Mouse (Mus musculus) kidney, postnatal 0 days (tissue): ENCODE results near the gene F930015N05Rik. TPM values are rescaled to one million over a fixed set of nuclear protein-coding genes. Genes with fewer than 3 reads are reported as not detected.

Experiments used
- ATAC-seq: fragments of 200-750 bp; cut with Nextera tagmentation; replicated peaks from 2 replicates; pipeline ENCODE4 v1.8.0; 2017; ENCODE audit warnings: low read depth, moderate number of reproducible peaks, moderate TSS enrichment, moderate library complexity; ENCODE audit not compliant: low FRiP score
- DNase-seq: peaks from one replicate; pipeline ENCODE4 v3.0.0-alpha.2; 2016; ENCODE audit warnings: low spot score
- H3K27ac ChIP-seq: fragments of 300-500 bp; sonication (generic); 2 replicates; pipeline ENCODE4 v1.5.1; 2014; ENCODE audit warnings: mild to moderate bottlenecking
- H3K27me3 ChIP-seq: fragments of 300-500 bp; sonication (generic); 2 replicates; pipeline ENCODE4 v1.6.1; 2014; ENCODE audit warnings: low read length, mixed read lengths; ENCODE audit not compliant: insufficient read depth
- H3K36me3 ChIP-seq: fragments of 300-500 bp; sonication (generic); 2 replicates; pipeline ENCODE4 v1.6.1; 2014; ENCODE audit warnings: low read length, mixed read lengths; ENCODE audit not compliant: insufficient read depth
- H3K4me1 ChIP-seq: fragments of 300-500 bp; sonication (generic); replicated peaks from 2 replicates; pipeline ENCODE4 v1.6.1; 2014; ENCODE audit warnings: antibody characterized with exemption, low read length, mixed read lengths; ENCODE audit not compliant: insufficient read depth
- H3K4me2 ChIP-seq: fragments of 300-500 bp; sonication (generic); 2 replicates; pipeline ENCODE4 v1.6.1; 2014; ENCODE audit warnings: mild to moderate bottlenecking, low read length, moderate library complexity, mixed read lengths
- H3K4me3 ChIP-seq: fragments of 300-500 bp; sonication (generic); replicated peaks from 2 replicates; pipeline ENCODE4 v1.5.1; 2014; ENCODE audit warnings: low read depth, low read length
- H3K9ac ChIP-seq: fragments of 300-500 bp; sonication (generic); 2 replicates; pipeline ENCODE4 v1.6.1; 2014; ENCODE audit warnings: low read depth, low read length
- H3K9me3 ChIP-seq: fragments of 300-500 bp; sonication (generic); replicated peaks from 2 replicates; pipeline ENCODE4 v1.6.1; 2016; ENCODE audit warnings: low read length, inconsistent platforms, mixed read lengths
- CTCF ChIP-seq: IDR thresholded peaks from 2 replicates; pipeline ENCODE4 v1.5.1; 2016; ENCODE audit warnings: antibody characterized with exemption, low read depth, mild to moderate bottlenecking, moderate library complexity
- WGBS: fragments of 180-500 bp; shearing (Covaris S2); extraction: QIAGEN DNeasy Blood & Tissue Kit; methylation state at CpG from one replicate; pipeline ENCODE4 v1.1.7; 2014; 5-methylcytosine and 5-hydroxymethylcytosine counted together
- polyA plus RNA-seq: library from polyadenylated mRNA; unstranded; fragments of >200 nt; fragmentation: Nextera tagmentation; extraction: Ambion mirVana; gene quantifications from 2 replicates; pipeline ENCODE4 v1.2.1, GENCODE M21; 2015

F930015N05Rik gene
- polyA plus RNA-seq, 1 experiment from 2014 or later = 0.50 TPM

- peak overlapping the region; percentile 55 for H3K4me3 ChIP-seq
- no peaks in the 10 kb centered on the region for H3K9me3 ChIP-seq
- ATAC-seq (no peak), DNase-seq (no peak)
- TF ChIP-seq CTCF = no peak
- H3K36me3 ChIP-seq = no peaks in the 10 kb centered on the region
- WGBS = 21% methylated on average over 5 of the region's 5 CpGs
- H3K27ac ChIP-seq = no peak overlapping the region
- no peaks in the 10 kb centered on the region; the same call in 1 of the 2 replicates for H3K27me3 ChIP-seq
- H3K4me1 ChIP-seq = peaks cover 12% of the 10 kb centered on the region; the same call in 1 of the 2 replicates
- peak overlapping the region; percentile 75; the same call in 1 of the 2 replicates for H3K9ac ChIP-seq
- peak overlapping the region; percentile 93 for H3K4me2 ChIP-seq
Observed at GRCm38 (mm10) chr11:64436791-64437298, 392 bp upstream of the F930015N05Rik start.

GRCm38 (mm10) chr11:64435546-64436411, 674 bp downstream of the F930015N05Rik start:
- H3K36me3 ChIP-seq = no peaks in the 10 kb centered on the region
- TF ChIP-seq CTCF = no peak
- peak overlapping the region; percentile 93 for H3K4me2 ChIP-seq
- under 1% methylated on average over 77 of the region's 81 CpGs for WGBS
- peak overlapping the region; percentile 63 for H3K27ac ChIP-seq
- H3K4me1 ChIP-seq = peaks cover 12% of the 10 kb centered on the region; the same call in 1 of the 2 replicates
- H3K9ac ChIP-seq = peak overlapping the region; percentile 75
- DNase-seq (peak; percentile 39), ATAC-seq (peak; percentile 57)
- no peaks in the 10 kb centered on the region; the same call in 1 of the 2 replicates for H3K27me3 ChIP-seq
- peak overlapping the region; percentile 55 for H3K4me3 ChIP-seq
- no peaks in the 10 kb centered on the region for H3K9me3 ChIP-seq

GRCm38 (mm10) chr11:64434611-64435545, 1.6 kb downstream of the F930015N05Rik start, which contains the start of gene Hs3st3a1:
TSS of gene Hs3st3a1 (plus strand) at chr11:64435332.
- H3K36me3 ChIP-seq = no peaks in the 10 kb centered on the region
- peaks cover 12% of the 10 kb centered on the region; the same call in 1 of the 2 replicates for H3K4me1 ChIP-seq
- DNase-seq (peak; percentile 68), ATAC-seq (peak; percentile 81)
- under 1% methylated on average over 34 of the region's 36 CpGs for WGBS
- H3K27ac ChIP-seq = peak within 1 kb of the TSS; percentile 63
- H3K4me2 ChIP-seq = peak within 1 kb of the TSS; percentile 93
- peak within 1 kb of the TSS; percentile 75 for H3K9ac ChIP-seq
- no peaks in the 10 kb centered on the region for H3K9me3 ChIP-seq
- no peak for TF ChIP-seq CTCF
- H3K4me3 ChIP-seq = peak within 1 kb of the TSS; percentile 55
- no peaks in the 10 kb centered on the region; the same call in 1 of the 2 replicates for H3K27me3 ChIP-seq

GRCm38 (mm10) chr11:64418969-64419368, 17.5 kb downstream of the F930015N05Rik start:
- Histone ChIP-seq H3K4me2 (no peak overlapping the region), H3K9ac (no peak overlapping the region), H3K27ac (no peak overlapping the region), H3K36me3 (no peaks in the 10 kb centered on the region), H3K27me3 (no peaks in the 10 kb centered on the region), H3K4me3 (no peak overlapping the region), H3K4me1 (no peaks in the 10 kb centered on the region), H3K9me3 (no peaks in the 10 kb centered on the region)
- no peak for ATAC-seq
- 52% methylated on average over 1 of the region's 1 CpGs for WGBS
- DNase-seq = no peak
- no peak for TF ChIP-seq CTCF

- no peaks in the 10 kb centered on the region for H3K4me1 ChIP-seq
- no peak for DNase-seq
Observed at GRCm38 (mm10) chr11:64400534-64401093, 35.8 kb downstream of the F930015N05Rik start.

More at GRCm38 (mm10) chr11:64400534-64401093, 35.8 kb downstream of the F930015N05Rik start:
- H3K27ac ChIP-seq = no peak overlapping the region
- H3K4me3 ChIP-seq = no peak overlapping the region
- H3K4me2 ChIP-seq = no peak overlapping the region
- no peak overlapping the region for H3K9ac ChIP-seq
- WGBS = 73% methylated on average over 6 of the region's 6 CpGs
- H3K36me3 ChIP-seq = no peaks in the 10 kb centered on the region
- no peaks in the 10 kb centered on the region for H3K27me3 ChIP-seq
- no peak for ATAC-seq
- no peak for TF ChIP-seq CTCF
- no peaks in the 10 kb centered on the region for H3K9me3 ChIP-seq
